Mouse (Mus musculus) bone marrow, adult 2 months (tissue): ENCODE data around the gene Trappc1. TPM values are rescaled to one million over a fixed set of nuclear protein-coding genes. Genes with fewer than 3 reads are reported as not detected.

ENCODE experiments used
- H3K27ac ChIP-seq: fragments of 200-500 bp; 2 replicates; pipeline ENCODE4 v1.5.1; 2012; ENCODE audit warnings: low read depth, mild to moderate bottlenecking, control low read depth, inconsistent platforms, low read length; ENCODE audit not compliant: control insufficient read depth, poor library complexity, insufficient read depth
- H3K4me1 ChIP-seq: fragments of 200-500 bp; 2 replicates; pipeline ENCODE4 v1.6.1; 2011; ENCODE audit warnings: low read length; ENCODE audit not compliant: control insufficient read depth, insufficient read depth
- H3K4me3 ChIP-seq: fragments of 200-500 bp; replicated peaks from 2 replicates; pipeline ENCODE3; 2011; ENCODE audit warnings: mild to moderate bottlenecking, low read depth, low read length, control low read depth; ENCODE audit not compliant: control insufficient read depth
- CTCF ChIP-seq: fragments of 200-500 bp; IDR thresholded peaks from 2 replicates; pipeline ENCODE4 v1.5.1; 2011; ENCODE audit warnings: low read length, control low read depth; ENCODE audit not compliant: control insufficient read depth, insufficient read depth
- POLR2A ChIP-seq: fragments of 200-500 bp; IDR thresholded peaks from 2 replicates; pipeline ENCODE4 v1.6.1; 2011; ENCODE audit warnings: low read depth, mild to moderate bottlenecking, control low read depth, low read length, borderline replicate concordance; ENCODE audit not compliant: control insufficient read depth
- WGBS: fragments of 180-500 bp; shearing (Covaris S2); methylation state at CpG from one replicate; pipeline ENCODE4 v1.1.7; 2018; 5-methylcytosine and 5-hydroxymethylcytosine counted together
- polyA plus RNA-seq: library from polyadenylated mRNA; stranded (reverse); fragments of >200 nt; gene quantifications from 2 replicates; pipeline ENCODE4 v1.2.4, GENCODE M21; 2011; ENCODE audit warnings: low replicate concordance; ENCODE audit not compliant: missing spikeins, insufficient read depth, insufficient read length

Trappc1 gene
- polyA plus RNA-seq, 1 experiment: 71.7 TPM

GRCm38 (mm10) chr11:69364910-69365309 lies 41.1 kb downstream of the Trappc1 start:
- TF ChIP-seq CTCF: no peak
- no peak for TF ChIP-seq POLR2A
- H3K27ac ChIP-seq: no peak overlapping the region; the same call in 1 of the 2 replicates
- 17% methylated on average over 6 of the region's 6 CpGs for WGBS
- H3K4me1 ChIP-seq: peaks cover 2% of the 10 kb centered on the region; the same call in 1 of the 2 replicates
- no peak overlapping the region for H3K4me3 ChIP-seq

- no peak for TF ChIP-seq POLR2A
- TF ChIP-seq CTCF: no peak
- Histone ChIP-seq H3K27ac (peak overlapping the region; percentile 82; the same call in 1 of the 2 replicates), H3K4me1 (peaks cover 2% of the 10 kb centered on the region; the same call in 1 of the 2 replicates), H3K4me3 (no peak overlapping the region)
- 44% methylated on average over 6 of the region's 6 CpGs for WGBS
These were observed 41.9 kb downstream of the Trappc1 start for GRCm38 (mm10) chr11:69365722-69366121.

- WGBS: under 1% methylated on average over 26 of the region's 26 CpGs
These were observed 42.5 kb downstream of the Trappc1 start for GRCm38 (mm10) chr11:69366157-69366854.

GRCm38 (mm10) chr11:69366855-69367615 lies 43.3 kb downstream of the Trappc1 start:
- TF ChIP-seq CTCF (no peak), POLR2A (no peak)
- Histone ChIP-seq H3K27ac (peak overlapping the region; percentile 9), H3K4me3 (no peak overlapping the region), H3K4me1 (peaks cover 2% of the 10 kb centered on the region; the same call in 1 of the 2 replicates)
- under 1% methylated on average over 22 of the region's 22 CpGs for WGBS

More at GRCm38 (mm10) chr11:69366157-69366854, 42.5 kb downstream of the Trappc1 start:
- Histone ChIP-seq H3K27ac (peak overlapping the region; percentile 82), H3K4me1 (peaks cover 2% of the 10 kb centered on the region; the same call in 1 of the 2 replicates), H3K4me3 (peak overlapping the region; percentile 55)
- peak; percentile 38; the same call in 1 of the 2 replicates for TF ChIP-seq POLR2A
- TF ChIP-seq CTCF: no peak

DNA sequence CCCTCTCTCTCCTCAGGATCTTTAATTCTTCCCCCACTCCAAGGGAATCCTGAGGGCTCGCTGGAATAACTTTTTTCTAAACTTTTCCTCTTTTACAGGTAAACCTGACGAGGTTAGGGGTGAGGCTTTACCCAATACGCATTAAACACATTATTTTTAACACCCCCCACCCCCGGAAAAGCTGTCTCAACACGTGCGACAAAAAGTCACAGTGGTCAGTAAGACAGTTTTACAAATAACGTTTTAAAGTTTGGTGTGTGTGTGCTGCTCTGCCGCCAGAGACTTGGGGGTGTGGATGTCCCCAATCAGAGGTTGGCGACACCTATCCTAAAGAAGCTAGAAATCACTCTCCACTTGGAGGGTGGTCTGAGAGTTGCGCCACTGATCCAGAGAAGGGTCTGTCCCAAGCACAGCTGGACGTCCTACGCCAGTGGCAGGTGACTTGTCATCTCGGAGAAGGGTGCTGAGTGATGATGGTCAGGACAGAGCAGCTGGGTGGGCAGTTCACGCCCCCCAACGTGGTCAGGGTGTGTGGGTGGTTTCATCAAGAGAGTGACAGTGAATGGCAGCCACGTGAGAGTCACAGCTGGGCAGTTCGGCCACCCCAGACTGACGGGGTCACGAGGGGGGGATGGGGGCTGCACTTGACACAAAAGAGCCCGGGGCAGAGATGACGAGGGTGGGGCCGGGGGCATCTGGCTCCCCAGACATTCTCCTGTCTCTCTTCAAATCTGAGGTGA lies 44.0 kb downstream of the Trappc1 start:
- TF ChIP-seq POLR2A (no peak), CTCF (no peak)
- peak overlapping the region; percentile 58 for H3K4me3 ChIP-seq
- H3K4me1 ChIP-seq: peaks cover 2% of the 10 kb centered on the region; the same call in 1 of the 2 replicates
- peak overlapping the region; percentile 36 for H3K27ac ChIP-seq
- WGBS: under 1% methylated on average over 21 of the region's 22 CpGs

- peak overlapping the region; percentile 89 for H3K4me3 ChIP-seq
- peak overlapping the region; percentile 78 for H3K27ac ChIP-seq
- WGBS: under 1% methylated on average over 91 of the region's 106 CpGs
- H3K4me1 ChIP-seq: peaks cover 2% of the 10 kb centered on the region; the same call in 1 of the 2 replicates
- TF ChIP-seq CTCF (no peak), POLR2A (no peak)
These were observed 44.8 kb downstream of the Trappc1 start for GRCm38 (mm10) chr11:69368356-69369214.
